Mouse (Mus musculus) frontal cortex, postnatal 25 days (tissue): Measurements from ENCODE around the gene Ryr2.

Experiments
- DNase-seq, 2 experiments: peaks; one replicate each; pipeline ENCODE4 v3.0.0; 2022; ENCODE audit warnings: low spot score in 2 of 2

The Ryr2 gene

DNA sequence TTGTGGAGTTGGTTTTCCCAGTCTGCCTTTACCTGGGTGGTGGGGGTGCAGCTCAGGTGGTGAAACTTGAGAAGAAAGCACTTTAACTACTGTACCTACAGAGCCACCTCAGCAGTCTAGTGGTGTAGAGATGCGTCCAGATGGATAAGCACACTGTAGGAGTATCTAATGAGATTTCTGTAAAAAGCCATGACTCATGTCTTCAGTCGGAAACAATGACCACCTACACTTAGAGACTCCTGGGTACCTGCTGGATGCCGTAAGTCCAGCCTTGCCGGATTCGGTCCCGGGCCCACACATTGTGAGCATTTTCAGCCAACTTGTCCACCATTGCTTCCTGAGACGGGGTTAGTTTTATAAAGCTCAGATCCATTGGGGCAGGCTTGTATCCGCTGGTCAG, 334.6 kb downstream of the Ryr2 start:
- no peak for DNase-seq

DNA sequence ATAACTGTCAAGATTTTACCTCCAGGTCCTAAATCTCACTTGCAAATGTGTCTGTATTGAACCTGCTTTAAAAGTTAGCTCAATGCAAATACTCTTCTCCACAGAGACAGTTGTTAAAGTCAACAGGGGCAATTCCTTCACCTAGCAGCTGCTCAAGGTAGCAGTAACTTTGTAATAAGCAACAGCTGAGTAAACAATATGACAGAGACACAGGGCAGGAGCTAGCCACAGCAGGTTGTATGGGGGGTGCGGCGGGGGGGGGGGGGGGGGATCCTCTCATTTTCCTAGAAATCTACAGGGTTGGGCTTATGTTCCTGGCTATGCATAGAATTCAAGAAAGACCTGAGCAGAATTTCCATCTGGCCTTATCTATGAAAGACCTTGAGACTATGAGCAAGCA, 339.8 kb downstream of the Ryr2 start:
- DNase-seq: no peak

- DNase-seq: no peak
Observed at GRCm38 (mm10) chr13:11763925-11764324, 342.8 kb downstream of the Ryr2 start.

DNA sequence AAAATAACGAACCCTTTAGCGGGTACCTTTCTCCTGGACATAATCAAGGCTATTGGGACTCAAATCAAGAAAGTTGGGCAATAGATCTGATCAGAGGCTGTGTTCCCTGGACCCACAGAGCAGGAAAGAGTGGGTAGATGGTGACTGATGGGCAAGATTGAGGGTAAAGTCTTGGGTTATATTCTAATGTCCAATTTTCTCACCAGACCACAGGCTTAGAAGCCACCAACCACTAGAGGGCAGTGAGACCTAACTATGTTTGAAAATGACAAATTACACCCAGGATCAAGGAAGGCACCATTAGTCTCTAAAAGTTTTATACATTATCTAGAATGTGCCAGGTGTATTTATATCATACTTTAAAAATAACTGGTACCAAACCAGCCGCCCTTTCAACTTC, 343.6 kb downstream of the Ryr2 start:
- DNase-seq: no peak

- no peak for DNase-seq
Observed at GRCm38 (mm10) chr13:11757894-11758293, 348.9 kb downstream of the Ryr2 start.

- DNase-seq: no peak
Observed at GRCm38 (mm10) chr13:11745479-11745878, 361.3 kb downstream of the Ryr2 start.

DNA sequence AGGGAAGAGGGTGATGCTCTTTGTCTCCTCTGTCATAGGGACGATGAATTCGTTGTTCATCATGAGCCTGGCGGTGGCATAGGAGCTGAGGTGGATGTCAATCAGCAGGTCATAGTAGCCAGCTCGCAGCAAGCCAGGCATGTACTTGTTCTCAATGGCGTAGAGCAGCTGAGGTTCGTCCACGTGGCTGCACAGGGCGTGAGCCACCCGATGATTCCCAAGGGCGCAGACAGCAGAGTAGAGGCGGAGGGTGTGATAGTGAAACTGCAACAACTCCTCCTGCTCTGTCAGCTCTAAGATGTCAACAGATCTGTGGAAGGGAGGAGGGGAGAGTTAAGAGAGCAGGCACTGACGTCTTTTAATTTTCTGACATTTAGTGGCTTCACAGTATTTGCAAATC, 368.5 kb downstream of the Ryr2 start:
- no peak for DNase-seq

DNA sequence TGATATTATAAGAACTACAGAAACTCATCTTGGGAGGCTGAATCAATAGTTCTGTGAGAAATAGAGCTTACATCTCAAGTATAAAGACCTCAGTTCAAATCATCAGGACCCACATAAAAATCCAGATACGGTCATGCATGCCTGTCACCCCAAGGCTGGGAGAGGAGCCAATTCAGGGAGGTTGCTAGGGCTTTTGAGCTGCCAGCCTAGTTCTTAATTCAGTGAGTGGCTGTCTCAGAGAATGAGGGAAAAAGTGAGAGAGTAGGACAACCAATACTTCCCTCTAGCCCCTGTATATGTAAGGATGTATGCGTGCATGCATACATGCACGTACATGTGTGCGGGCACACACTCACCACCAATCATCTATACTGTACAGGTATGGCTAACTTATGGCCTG, 390.5 kb downstream of the Ryr2 start:
- no peak for DNase-seq

GRCm38 (mm10) chr13:11709708-11710471, 396.9 kb downstream of the Ryr2 start:
- no peak for DNase-seq

- no peak for DNase-seq
Observed at GRCm38 (mm10) chr13:11701721-11702120, 405.0 kb downstream of the Ryr2 start.

GRCm38 (mm10) chr13:11696496-11696895, 410.2 kb downstream of the Ryr2 start:
- DNase-seq: no peak

DNA sequence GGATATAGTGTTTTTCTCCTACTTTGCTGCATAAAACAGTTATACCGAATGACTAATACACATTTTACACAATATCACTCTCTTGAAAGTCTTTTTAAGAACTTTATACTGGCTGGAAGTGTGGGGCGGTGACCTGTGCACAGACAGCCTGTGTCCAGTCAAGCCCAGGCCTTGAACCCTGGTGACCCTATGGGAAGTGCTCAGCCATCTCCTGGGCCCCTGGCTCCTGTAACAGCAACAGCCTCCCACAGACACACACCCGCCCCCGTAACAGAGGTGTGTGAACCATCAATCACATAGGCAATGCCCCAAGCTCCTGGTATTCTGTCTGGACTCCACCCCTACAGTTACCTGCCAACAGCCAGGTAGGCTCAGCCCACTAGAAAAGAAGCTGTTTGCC, 424.9 kb downstream of the Ryr2 start:
- DNase-seq: no peak

GRCm38 (mm10) chr13:11662815-11663214, 443.9 kb downstream of the Ryr2 start:
- DNase-seq: no peak

- DNase-seq: no peak
Observed at GRCm38 (mm10) chr13:11644846-11645245, 461.9 kb downstream of the Ryr2 start.

DNA sequence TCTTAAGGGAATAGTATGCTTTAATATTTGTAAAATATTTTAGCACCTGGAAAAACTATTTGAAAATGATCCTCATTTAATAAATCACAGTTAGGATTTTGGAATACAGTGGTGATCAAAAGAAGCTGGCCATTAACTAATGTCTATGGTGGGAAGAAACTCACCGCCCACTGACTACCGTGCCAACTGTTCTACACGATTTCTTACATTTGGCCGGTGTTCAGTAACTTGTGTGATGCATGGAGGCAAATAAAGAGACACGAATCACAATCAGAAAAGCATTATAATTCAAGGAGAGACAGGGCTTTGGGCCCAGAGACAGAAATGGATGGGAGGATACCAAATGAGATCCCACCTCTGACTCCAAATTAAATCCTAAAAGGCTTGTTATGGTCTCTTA, 470.4 kb downstream of the Ryr2 start:
- DNase-seq: no peak

DNA sequence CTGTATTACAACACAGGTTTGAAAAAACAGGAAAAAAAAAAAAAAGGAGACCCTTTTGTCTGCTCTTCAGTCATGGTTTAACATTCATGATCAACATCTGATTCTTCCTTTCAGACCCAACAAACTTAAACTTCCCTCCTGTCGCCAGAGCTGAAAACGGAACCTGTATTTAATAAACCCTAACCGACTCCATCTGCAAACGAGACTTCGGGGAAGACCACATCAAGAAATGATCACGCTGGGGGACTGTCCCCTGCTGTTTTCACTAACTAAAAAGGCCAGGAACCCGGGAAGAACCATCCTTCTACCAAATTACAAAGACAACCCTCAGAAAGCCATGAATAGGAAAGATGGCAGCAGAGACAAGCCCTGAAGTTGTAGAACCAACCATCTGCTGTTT, 482.2 kb downstream of the Ryr2 start:
- no peak for DNase-seq

- no peak for DNase-seq
Observed at GRCm38 (mm10) chr13:11595431-11595830, 511.3 kb downstream of the Ryr2 start.

GRCm38 (mm10) chr13:11585283-11585682, 521.5 kb downstream of the Ryr2 start:
- DNase-seq: no peak

GRCm38 (mm10) chr13:11572552-11572951, 534.2 kb downstream of the Ryr2 start:
- DNase-seq: no peak

- no peak for DNase-seq
Observed at GRCm38 (mm10) chr13:11567376-11567775, 539.4 kb downstream of the Ryr2 start.

- DNase-seq: no peak
Observed at GRCm38 (mm10) chr13:11566486-11566885, 540.3 kb downstream of the Ryr2 start.

GRCm38 (mm10) chr13:11563224-11564024, 543.3 kb downstream of the Ryr2 start:
- DNase-seq: peak; percentile 60 to 67

GRCm38 (mm10) chr13:11549644-11550043, 557.1 kb downstream of the Ryr2 start:
- no peak for DNase-seq
